Mouse (Mus musculus) neural tube, embryonic 11.5 days (tissue): Measurements from ENCODE around the gene Srgap1. TPM values are rescaled to one million over a fixed set of nuclear protein-coding genes. Genes with fewer than 3 reads are reported as not detected.

Experiments used
- ATAC-seq: fragments of 200-750 bp; cut with Nextera tagmentation; 2 replicates; pipeline ENCODE4 v1.8.0; 2017; ENCODE audit warnings: moderate number of reproducible peaks, mild to moderate bottlenecking, moderate TSS enrichment, moderate library complexity; ENCODE audit not compliant: insufficient read depth, low FRiP score, low TSS enrichment
- DNase-seq: peaks from one replicate; pipeline ENCODE4 v3.0.0-alpha.2; 2015; ENCODE audit warnings: low spot score
- H3K27ac ChIP-seq: fragments of 300-500 bp; sonication (generic); 2 replicates; pipeline ENCODE4 v1.5.1; 2014; ENCODE audit warnings: low read depth, mild to moderate bottlenecking, low read length
- H3K27me3 ChIP-seq: fragments of 300-500 bp; sonication (generic); 2 replicates; pipeline ENCODE4 v1.6.1; 2014; ENCODE audit warnings: mild to moderate bottlenecking, low read length, mixed read lengths; ENCODE audit not compliant: control insufficient read depth, insufficient read depth
- H3K36me3 ChIP-seq: fragments of 300-500 bp; sonication (generic); 2 replicates; pipeline ENCODE4 v1.6.1; 2014; ENCODE audit warnings: mild to moderate bottlenecking, low read length, moderate library complexity, mixed read lengths; ENCODE audit not compliant: control insufficient read depth, insufficient read depth
- H3K4me1 ChIP-seq: fragments of 300-500 bp; sonication (generic); 2 replicates; pipeline ENCODE4 v1.6.1; 2014; ENCODE audit warnings: low read length, mixed read lengths; ENCODE audit not compliant: control insufficient read depth, insufficient read depth
- H3K4me2 ChIP-seq: fragments of 300-500 bp; sonication (generic); 2 replicates; pipeline ENCODE4 v1.6.1; 2014; ENCODE audit warnings: low read depth, mild to moderate bottlenecking, moderate library complexity
- H3K4me3 ChIP-seq: fragments of 300-500 bp; sonication (generic); 2 replicates; pipeline ENCODE4 v1.5.1; 2014; ENCODE audit warnings: low read depth, low read length
- H3K9ac ChIP-seq: fragments of 300-500 bp; sonication (generic); 2 replicates; pipeline ENCODE4 v1.6.1; 2014; ENCODE audit warnings: mild to moderate bottlenecking, low read length
- H3K9me3 ChIP-seq: fragments of 300-500 bp; sonication (generic); 2 replicates; pipeline ENCODE4 v1.6.1; 2016; ENCODE audit warnings: low read length; ENCODE audit not compliant: control insufficient read depth
- WGBS: fragments of 180-500 bp; shearing (Covaris S2); extraction: QIAGEN DNeasy Blood & Tissue Kit; methylation state at CpG from one replicate; pipeline ENCODE4 v1.1.7; 2014; 5-methylcytosine and 5-hydroxymethylcytosine counted together
- polyA plus RNA-seq: library from polyadenylated mRNA; unstranded; fragments of >200 nt; fragmentation: Nextera tagmentation; extraction: Ambion mirVana; gene quantifications from 2 replicates; pipeline ENCODE4 v1.2.1, GENCODE M21; 2014

Gene Srgap1
- polyA plus RNA-seq, 1 experiment from 2014 or later = 11.0 TPM

- H3K4me3 ChIP-seq = no peak overlapping the region
- ATAC-seq (no peak), DNase-seq (no peak)
- WGBS = 64% methylated on average over 5 of the region's 5 CpGs
- H3K27ac ChIP-seq = no peak overlapping the region
- no peak overlapping the region for H3K4me2 ChIP-seq
- H3K4me1 ChIP-seq = peaks cover 11% of the 10 kb centered on the region; the same call in 1 of the 2 replicates
- no peaks in the 10 kb centered on the region for H3K9me3 ChIP-seq
- H3K9ac ChIP-seq = no peak overlapping the region
- H3K36me3 ChIP-seq = no peaks in the 10 kb centered on the region
- H3K27me3 ChIP-seq = no peaks in the 10 kb centered on the region
Observed at GRCm38 (mm10) chr10:121994660-121995059, 52.5 kb downstream of the Srgap1 start.

GRCm38 (mm10) chr10:121992609-121993008, 54.5 kb downstream of the Srgap1 start:
- Histone ChIP-seq H3K27ac (no peak overlapping the region), H3K9ac (no peak overlapping the region), H3K9me3 (no peaks in the 10 kb centered on the region), H3K4me1 (peaks cover 11% of the 10 kb centered on the region; the same call in 1 of the 2 replicates), H3K27me3 (no peaks in the 10 kb centered on the region), H3K4me2 (no peak overlapping the region), H3K4me3 (no peak overlapping the region), H3K36me3 (no peaks in the 10 kb centered on the region)
- whole genome bisulfite sequencing = 86% methylated on average over 8 of the region's 8 CpGs
- DNase-seq = no peak
- no peak for ATAC-seq

- Histone ChIP-seq H3K36me3 (no peaks in the 10 kb centered on the region), H3K4me1 (no peaks in the 10 kb centered on the region), H3K9ac (no peak overlapping the region), H3K4me3 (no peak overlapping the region), H3K4me2 (no peak overlapping the region), H3K27me3 (no peaks in the 10 kb centered on the region), H3K27ac (no peak overlapping the region), H3K9me3 (no peaks in the 10 kb centered on the region)
- 86% methylated on average over 4 of the region's 4 CpGs for whole genome bisulfite sequencing
- DNase-seq = no peak
- no peak for ATAC-seq
Observed at GRCm38 (mm10) chr10:121986997-121987396, 60.1 kb downstream of the Srgap1 start.

- Histone ChIP-seq H3K36me3 (no peaks in the 10 kb centered on the region), H3K9ac (no peak overlapping the region), H3K4me2 (no peak overlapping the region), H3K4me1 (no peaks in the 10 kb centered on the region), H3K27me3 (no peaks in the 10 kb centered on the region), H3K27ac (no peak overlapping the region), H3K4me3 (no peak overlapping the region), H3K9me3 (no peaks in the 10 kb centered on the region)
- 91% methylated on average over 10 of the region's 10 CpGs for WGBS
- no peak for ATAC-seq
- no peak for DNase-seq
Observed at GRCm38 (mm10) chr10:121984887-121985286, 62.2 kb downstream of the Srgap1 start.

- DNase-seq (peak; percentile 15), ATAC-seq (no peak)
- Histone ChIP-seq H3K4me2 (no peak overlapping the region), H3K27me3 (no peaks in the 10 kb centered on the region), H3K9me3 (no peaks in the 10 kb centered on the region), H3K36me3 (no peaks in the 10 kb centered on the region), H3K4me1 (no peaks in the 10 kb centered on the region), H3K9ac (no peak overlapping the region), H3K4me3 (no peak overlapping the region), H3K27ac (no peak overlapping the region)
- 64% methylated on average over 10 of the region's 10 CpGs for WGBS
Observed at GRCm38 (mm10) chr10:121983993-121984610, 63.0 kb downstream of the Srgap1 start.

- Histone ChIP-seq H3K36me3 (no peaks in the 10 kb centered on the region), H3K4me1 (peaks cover 6% of the 10 kb centered on the region; the same call in 1 of the 2 replicates), H3K9me3 (no peaks in the 10 kb centered on the region), H3K9ac (no peak overlapping the region), H3K4me3 (no peak overlapping the region), H3K4me2 (no peak overlapping the region), H3K27ac (no peak overlapping the region), H3K27me3 (no peaks in the 10 kb centered on the region)
- ATAC-seq (no peak), DNase-seq (no peak)
- WGBS = 82% methylated on average over 6 of the region's 6 CpGs
Observed at GRCm38 (mm10) chr10:121975330-121975729, 71.8 kb downstream of the Srgap1 start.

- no peak for DNase-seq
Observed at GRCm38 (mm10) chr10:121974591-121974990, 72.5 kb downstream of the Srgap1 start.

GRCm38 (mm10) chr10:121973281-121973680, 73.8 kb downstream of the Srgap1 start:
- Histone ChIP-seq H3K9ac (no peak overlapping the region), H3K27me3 (no peaks in the 10 kb centered on the region), H3K4me2 (no peak overlapping the region), H3K27ac (no peak overlapping the region), H3K4me1 (peaks cover 9% of the 10 kb centered on the region), H3K9me3 (no peaks in the 10 kb centered on the region), H3K4me3 (no peak overlapping the region), H3K36me3 (no peaks in the 10 kb centered on the region)
- DNase-seq (no peak), ATAC-seq (no peak)
- WGBS = 89% methylated on average over 7 of the region's 7 CpGs

More at GRCm38 (mm10) chr10:121974591-121974990, 72.5 kb downstream of the Srgap1 start:
- Histone ChIP-seq H3K4me2 (no peak overlapping the region), H3K4me3 (no peak overlapping the region), H3K9ac (no peak overlapping the region), H3K27ac (no peak overlapping the region), H3K27me3 (no peaks in the 10 kb centered on the region), H3K36me3 (no peaks in the 10 kb centered on the region), H3K9me3 (no peaks in the 10 kb centered on the region), H3K4me1 (peaks cover 6% of the 10 kb centered on the region; the same call in 1 of the 2 replicates)
- 82% methylated on average over 4 of the region's 4 CpGs for WGBS
- ATAC-seq = no peak

GRCm38 (mm10) chr10:121972249-121972892, 74.7 kb downstream of the Srgap1 start:
- Histone ChIP-seq H3K27ac (no peak overlapping the region), H3K9ac (no peak overlapping the region), H3K4me2 (no peak overlapping the region), H3K4me3 (no peak overlapping the region), H3K36me3 (no peaks in the 10 kb centered on the region), H3K27me3 (no peaks in the 10 kb centered on the region), H3K9me3 (no peaks in the 10 kb centered on the region), H3K4me1 (peaks cover 13% of the 10 kb centered on the region)
- ATAC-seq (no peak), DNase-seq (no peak)
- 86% methylated on average over 10 of the region's 10 CpGs for WGBS
